Mouse (Mus musculus) spleen, adult 2 months (tissue): ENCODE data around the gene Mipol1.

ENCODE experiments used
- CTCF ChIP-seq: fragments of 200-500 bp; IDR thresholded peaks from 2 replicates; pipeline ENCODE4 v1.5.1; 2011; ENCODE audit warnings: mild to moderate bottlenecking, inconsistent platforms; ENCODE audit not compliant: insufficient read depth, insufficient read length, insufficient replicate concordance; ENCODE audit errors: extremely low read depth
- POLR2A ChIP-seq: fragments of 200-500 bp; IDR thresholded peaks from 2 replicates; pipeline ENCODE4 v1.6.1; 2011; ENCODE audit warnings: low read depth, low read length, inconsistent platforms

DNA sequence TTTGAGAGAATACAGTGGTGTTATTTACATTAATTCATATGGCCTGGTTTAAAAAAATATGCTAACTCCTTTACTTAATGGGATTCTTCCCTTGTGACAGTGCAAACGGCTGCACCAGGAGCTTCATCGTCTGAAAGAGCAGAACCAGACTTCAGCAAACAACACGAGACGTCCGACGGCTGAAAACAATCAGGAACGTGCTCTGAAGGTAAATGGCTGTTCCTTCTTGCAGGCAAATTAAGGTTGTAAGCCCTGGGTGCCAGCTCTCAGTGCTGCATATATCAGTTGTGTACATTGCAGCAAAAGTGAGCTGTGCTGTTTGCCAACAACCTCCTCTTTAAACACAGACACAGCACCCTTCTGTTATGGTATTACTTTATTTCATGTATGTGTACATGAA is 133.8 kb downstream of the Mipol1 start:
- TF ChIP-seq CTCF (no peak), POLR2A (no peak)
